Mouse (Mus musculus) erythroblast, embryonic 14.5 days (primary cell): ENCODE results near the gene 2810004N23Rik.

Source experiments
- GATA1 ChIP-seq: IDR thresholded peaks from 2 replicates; pipeline ENCODE4 v1.6.1; 2012; ENCODE audit warnings: low read length, inconsistent platforms, mixed read lengths
- TAL1 ChIP-seq: IDR thresholded peaks from 3 replicates; pipeline ENCODE4 v1.6.1; 2012; ENCODE audit warnings: low read length, inconsistent platforms, mixed read lengths

GRCm38 (mm10) chr8:124805990-124806389 lies 56.9 kb downstream of the 2810004N23Rik start:
- TF ChIP-seq GATA1 (no peak), TAL1 (no peak)
